Mouse (Mus musculus) NIH3T3 (cell line): ENCODE measurements around the gene Trnau1ap.
A peak's percentile ranks its signal among the peaks of the same experiment; 100 is the strongest.
"Not testable (repeated sequence)": the region's sequence is repeated elsewhere in the genome, so short reads cannot be mapped to it uniquely, and the experiment has no call there.

Source experiments
- DNase-seq: peaks from one replicate; pipeline ENCODE4 v3.0.0-alpha.2; 2012; ENCODE audit warnings: low read depth

Trnau1ap gene

GRCm38 (mm10) chr4:132301486-132301885 is 27.9 kb downstream of the Trnau1ap start:
- no peak for DNase-seq

DNA sequence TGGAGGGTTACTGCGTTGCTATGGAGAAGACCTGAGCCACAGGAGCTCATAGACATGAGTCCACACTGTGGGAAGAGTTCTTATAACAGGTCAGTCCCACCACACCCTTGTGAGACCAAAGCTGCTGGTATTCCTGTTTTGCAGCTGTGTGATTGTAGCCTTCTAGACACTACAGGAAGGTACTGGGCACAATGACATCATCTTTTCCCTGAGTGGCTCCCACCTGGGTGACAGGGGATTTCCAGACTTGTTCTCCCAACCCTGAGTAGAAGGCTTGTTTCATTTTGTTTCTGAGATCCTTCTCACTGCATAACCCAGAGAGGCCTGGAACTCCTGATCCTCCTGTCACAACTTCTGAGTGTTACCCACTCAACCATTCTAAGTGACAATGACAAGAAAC is 29.5 kb downstream of the Trnau1ap start:
- no peak for DNase-seq

- DNase-seq = peak; percentile 36
Observed at GRCm38 (mm10) chr4:132295696-132296390, 33.5 kb downstream of the Trnau1ap start.

DNA sequence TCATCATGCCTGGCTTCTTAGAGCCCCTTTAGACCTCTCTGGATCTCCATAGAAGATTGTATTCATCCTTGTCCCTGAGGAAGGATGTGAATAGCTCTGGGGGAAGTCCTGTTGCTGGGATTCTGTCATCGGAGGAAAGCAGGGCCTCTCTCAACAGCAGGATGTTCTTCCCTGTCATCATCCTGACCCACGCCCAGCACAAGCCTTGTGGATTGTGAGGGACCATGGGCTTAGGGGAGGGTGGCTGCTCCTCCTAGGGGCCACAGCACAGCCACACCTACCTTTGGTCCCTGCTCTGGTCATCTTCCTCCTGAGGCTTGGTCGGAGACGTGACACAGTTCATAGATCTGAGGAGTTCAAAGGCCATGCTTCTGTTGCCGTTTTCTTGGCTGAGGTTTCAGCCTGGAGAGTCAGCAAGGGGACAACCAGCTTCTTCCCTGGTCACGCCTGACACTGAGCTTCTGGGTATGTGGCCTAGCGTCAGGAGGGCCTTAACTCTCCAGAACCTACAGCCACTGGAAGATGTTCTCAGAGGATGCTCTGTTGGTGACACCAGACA is 35.6 kb downstream of the Trnau1ap start:
- no peak for DNase-seq

DNA sequence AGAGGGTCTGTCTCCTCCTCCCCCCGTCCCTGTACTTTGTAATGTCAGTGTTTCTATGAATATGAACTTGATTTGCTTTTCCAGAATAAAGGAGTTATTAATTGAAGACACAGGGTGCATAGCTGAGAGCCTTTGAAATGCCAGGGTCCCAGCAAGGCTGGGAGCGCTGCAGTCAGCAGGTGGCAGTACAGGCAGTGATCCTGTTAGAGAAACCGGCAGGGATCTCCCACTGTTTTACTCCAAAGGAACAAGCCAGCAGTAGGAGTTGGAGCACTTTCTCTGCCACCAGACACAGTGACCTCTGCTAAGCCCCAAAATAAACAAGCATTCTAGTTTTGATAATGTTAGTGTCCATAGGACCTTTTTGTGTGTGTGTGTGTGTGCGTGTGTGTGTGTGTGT is 36.4 kb downstream of the Trnau1ap start:
- peak; percentile 60 for DNase-seq

GRCm38 (mm10) chr4:132291624-132292335 is 37.6 kb downstream of the Trnau1ap start:
- no peak for DNase-seq

DNA sequence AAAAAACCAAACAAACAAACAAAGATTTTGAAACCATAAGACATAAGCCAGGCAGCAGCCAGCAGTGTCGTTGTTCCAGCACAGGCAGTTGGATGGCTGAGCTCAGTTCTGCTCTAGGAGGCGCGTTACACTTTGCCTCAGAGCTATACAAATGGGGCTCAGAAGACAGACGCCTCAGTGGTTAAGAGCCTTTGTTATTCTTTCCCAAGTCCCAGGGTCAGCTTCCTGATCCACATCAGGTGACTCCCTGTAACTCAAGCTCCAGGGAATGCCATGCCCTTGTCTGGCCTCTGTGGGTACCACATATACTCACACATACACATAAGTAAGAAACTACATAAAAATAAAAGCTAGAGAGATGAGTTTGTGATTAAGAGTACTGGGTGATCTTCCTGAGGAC is 38.3 kb downstream of the Trnau1ap start:
- DNase-seq = no peak

GRCm38 (mm10) chr4:132288840-132289239 is 40.5 kb downstream of the Trnau1ap start:
- DNase-seq = not testable (repeated sequence)

- DNase-seq = no peak
Observed at GRCm38 (mm10) chr4:132275949-132276348, 53.4 kb downstream of the Trnau1ap start.

DNA sequence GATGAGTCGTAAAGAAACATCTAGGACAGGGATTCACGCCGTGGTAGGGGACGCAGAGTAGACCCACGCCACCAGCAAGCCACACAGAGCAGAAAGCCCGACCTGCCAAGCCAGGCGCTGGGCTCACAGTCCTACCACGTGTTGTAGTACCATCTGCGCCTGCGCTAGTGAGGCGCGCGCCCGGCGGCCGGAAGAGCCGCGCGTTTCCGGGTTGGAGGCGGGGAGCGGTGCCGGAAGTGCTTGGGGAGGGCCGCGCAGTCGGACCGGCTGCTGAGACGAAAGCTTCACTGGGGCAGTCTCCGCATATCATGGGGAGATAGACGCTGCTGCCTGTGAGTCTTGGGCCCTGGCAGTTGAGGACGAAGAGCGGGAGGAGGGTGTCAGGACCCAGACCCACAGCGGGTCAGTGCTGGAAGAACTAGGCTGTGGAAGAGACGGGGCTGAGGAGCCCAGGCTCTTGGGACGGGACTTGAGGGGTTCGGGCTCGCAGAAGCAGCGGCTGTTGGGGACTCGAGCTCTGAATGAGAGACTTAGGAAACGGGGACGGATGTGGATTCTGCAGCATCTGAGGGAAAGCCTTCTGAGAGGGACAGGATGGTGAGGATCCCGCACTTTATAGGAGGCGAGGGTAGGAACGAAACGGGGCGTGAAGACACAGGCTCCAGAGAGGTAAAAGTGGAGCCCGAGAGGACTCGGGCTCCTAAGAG is 55.0 kb downstream of the Trnau1ap start, which contains the start of gene Taf12:
Taf12 (plus strand) TSS at position 220 of the 707 bp plus-strand sequence.
- DNase-seq = peak; percentile 96

- DNase-seq = peak; percentile 45
Observed at GRCm38 (mm10) chr4:132273166-132273565, 56.2 kb downstream of the Trnau1ap start.

DNA sequence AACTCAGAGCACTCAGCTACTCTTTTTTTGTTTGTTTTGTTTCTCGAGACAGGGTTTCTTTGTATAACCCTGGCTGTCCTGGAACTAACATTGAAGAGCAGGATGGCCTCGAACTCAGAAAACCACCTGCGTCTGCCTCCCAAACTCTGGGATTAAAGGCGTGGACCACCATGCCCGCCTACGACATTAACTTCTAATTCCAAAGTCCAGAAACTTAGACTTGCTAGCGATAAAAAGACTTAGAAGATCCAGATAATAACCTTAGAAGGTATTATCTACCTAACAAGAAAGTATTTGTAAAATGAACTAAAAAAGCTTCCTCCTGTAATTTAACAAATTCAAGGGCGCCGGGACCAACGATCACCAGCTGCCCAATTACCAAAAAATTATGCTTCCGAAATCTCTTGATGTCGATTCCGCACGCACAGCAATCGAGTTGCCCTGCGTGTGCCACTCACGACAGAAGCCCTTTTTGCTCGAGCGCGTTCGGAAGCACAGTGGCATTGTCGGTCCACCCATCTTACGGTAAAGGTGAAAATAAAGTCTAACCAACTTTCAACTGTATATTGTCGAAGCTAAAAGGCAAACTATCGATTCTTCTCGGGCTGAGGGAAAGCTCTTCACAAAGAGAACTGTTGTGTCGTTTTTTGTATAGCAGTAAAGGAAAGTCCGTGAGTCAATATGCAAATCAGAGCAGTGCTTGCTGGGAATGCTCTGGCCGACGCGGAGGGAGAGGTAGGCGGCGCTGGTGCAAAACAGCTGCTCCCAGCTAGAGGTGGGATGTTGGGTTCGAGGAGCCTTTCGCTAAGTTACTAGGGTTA is 59.4 kb downstream of the Trnau1ap start:
- peak; percentile 91 for DNase-seq

DNA sequence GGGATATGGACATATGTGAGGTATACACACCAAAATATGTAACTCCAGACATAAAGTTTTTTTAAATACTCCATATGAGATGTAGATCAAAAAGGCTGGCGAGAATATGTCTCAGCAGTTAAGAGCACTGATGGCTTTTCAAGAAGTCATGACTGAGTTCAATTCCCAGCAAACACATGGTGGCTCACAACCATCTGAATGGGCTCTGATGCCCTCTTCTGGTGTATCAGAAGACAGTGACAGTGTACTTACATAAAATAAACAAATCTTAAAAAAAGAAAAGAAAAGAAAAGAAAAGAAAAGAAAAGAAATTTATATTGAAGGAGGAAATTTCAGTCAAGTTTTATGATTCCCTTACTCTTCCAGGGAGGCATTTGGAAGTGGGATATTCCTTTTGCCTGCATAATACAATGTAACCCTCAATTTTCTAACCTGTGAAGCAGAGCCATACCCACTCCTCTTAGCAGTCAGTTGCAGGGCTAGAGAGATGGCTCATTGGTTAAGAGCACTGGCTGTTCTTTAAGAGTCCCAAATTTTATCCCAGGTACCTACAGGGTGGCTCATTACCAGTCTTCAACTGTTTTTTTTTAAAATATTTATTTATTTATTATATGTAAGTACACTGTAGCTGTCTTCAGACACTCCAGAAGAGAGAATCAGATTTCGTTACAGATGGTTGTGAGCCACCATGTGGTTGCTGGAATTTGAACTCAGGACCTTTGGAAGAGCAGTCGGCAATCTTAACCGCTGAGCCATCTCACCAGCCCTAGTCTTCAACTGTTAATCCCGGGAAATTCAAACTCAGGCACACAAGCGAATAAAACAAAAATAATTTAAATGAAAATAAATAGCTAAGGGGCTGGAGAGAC is 60.2 kb downstream of the Trnau1ap start:
- peak; percentile 49 for DNase-seq

- DNase-seq = no peak
Observed at GRCm38 (mm10) chr4:132266835-132267349, 62.4 kb downstream of the Trnau1ap start.

GRCm38 (mm10) chr4:132263313-132263712 is 66.0 kb downstream of the Trnau1ap start:
- DNase-seq = no peak

DNA sequence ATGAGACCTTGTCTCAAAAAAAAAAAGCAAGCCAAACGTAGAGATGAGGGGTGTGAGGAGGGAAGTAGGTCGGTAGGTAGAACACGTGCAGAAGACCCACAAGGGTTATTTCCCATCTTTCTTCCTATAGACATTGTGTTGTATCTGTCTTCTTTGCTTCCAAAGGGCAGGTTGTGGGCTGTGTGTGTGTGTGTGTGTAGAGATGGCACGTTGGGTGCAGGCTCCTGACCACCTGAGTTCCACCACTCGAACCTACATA is 67.1 kb downstream of the Trnau1ap start:
- no peak for DNase-seq
